Mouse (Mus musculus) C2C12 (cell line): Measurements from ENCODE around the gene Gm10770.
"Not testable (repeated sequence)": the region's sequence is repeated elsewhere in the genome, so short reads cannot be mapped to it uniquely, and the experiment has no call there.

Experiments used
- CTCF ChIP-seq: IDR thresholded peaks from one replicate; pipeline ENCODE4 v1.5.1; 2011; ENCODE audit not compliant: control insufficient read depth, insufficient read depth, insufficient read length
- MAX ChIP-seq: IDR thresholded peaks from one replicate; pipeline ENCODE4 v1.6.1; 2011; ENCODE audit warnings: mild to moderate bottlenecking, control low read depth
- MYOG ChIP-seq: IDR thresholded peaks from one replicate; pipeline ENCODE4 v1.6.1; 2011; ENCODE audit not compliant: control insufficient read depth, insufficient read length; ENCODE audit errors: extremely low read depth
- USF1 ChIP-seq: IDR thresholded peaks from one replicate; pipeline ENCODE4 v1.6.1; 2011; ENCODE audit warnings: low read depth, mild to moderate bottlenecking, control low read depth, moderate library complexity

DNA sequence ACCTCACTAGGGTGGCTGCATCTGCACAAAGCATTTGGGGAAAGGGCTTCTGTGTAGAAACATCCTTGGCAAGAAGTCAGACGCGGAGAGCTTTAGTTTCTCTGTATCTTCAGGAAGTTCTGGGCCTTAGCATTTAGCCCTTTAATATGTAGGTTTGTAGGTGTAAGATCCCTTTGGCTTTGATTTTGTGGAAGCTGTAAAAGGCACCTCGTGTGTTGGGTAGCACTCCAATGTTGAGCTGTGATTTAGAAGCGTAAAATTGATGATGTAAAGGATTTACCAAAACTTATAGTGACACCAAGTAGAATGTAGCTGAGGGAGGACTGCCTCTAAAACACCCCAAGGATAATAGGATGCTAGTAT lies 38.9 kb upstream of the Gm10770 start:
- TF ChIP-seq CTCF, USF1, MYOG, MAX: not testable (repeated sequence)
